ENCODE assay signal across 9 mouse cellular contexts in the genomic region with DNA sequence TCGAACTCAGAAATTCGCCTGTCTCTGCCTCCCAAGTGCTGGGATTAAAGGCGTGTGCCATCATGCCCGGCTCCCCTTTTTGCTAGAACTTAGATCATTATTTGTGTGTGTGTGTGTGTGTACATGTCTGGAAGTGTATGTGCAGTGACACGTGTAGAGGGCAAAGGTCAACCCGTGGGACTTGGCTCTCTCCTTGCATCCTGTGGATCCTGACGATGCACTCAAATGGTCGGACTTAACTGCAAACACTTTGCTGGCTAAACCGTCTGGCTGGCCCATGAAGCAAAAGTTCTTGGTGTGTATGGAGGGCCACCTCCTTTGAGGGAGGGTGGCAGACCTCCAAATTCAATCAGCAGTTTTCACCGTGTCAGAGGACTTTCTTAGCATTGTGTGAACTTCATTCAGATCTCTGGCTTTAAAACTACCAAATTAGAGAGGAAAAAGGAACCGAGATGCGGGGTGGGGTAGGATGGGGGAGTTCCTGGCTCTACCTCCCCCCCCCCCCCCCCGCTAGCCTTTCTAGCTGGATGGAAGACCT. TPM values are rescaled to one million over a fixed set of nuclear protein-coding genes. Genes with fewer than 3 reads are reported as not detected.
A peak's percentile ranks its signal among the peaks of the same experiment; 100 is the strongest.
DNase-seq lines count a peak whose midpoint lies in the region; ATAC-seq and TF ChIP-seq lines count a peak whose summit lies in the region.
"Had no signal": no experiment of that assay in that cellular context is flagged by ENCODE, and none has a peak within 500 bp of the region (broad histone marks: within the 10 kb centered on the region; RNA-seq: fewer than 3 reads in every experiment).

No protein-coding gene starts in this region.

- TF ChIP-seq EP300 in heart, postnatal 0 days (IDR thresholded peaks at IDR 0.05; ENCODE audit: low read depth), result no peak

- no peak overlapping the region for H3K9ac ChIP-seq in liver, adult 2 months (ENCODE audit: low read depth, low read length)
- H3K9ac ChIP-seq in heart, postnatal 0 days (replicated peaks; ENCODE audit: low read depth, low read length), result peak overlapping the region; percentile 11; the same call in 1 of the 2 replicates

- no peaks in the 10 kb centered on the region for H3K27me3 ChIP-seq in liver, adult 2 months (ENCODE audit: control insufficient read depth, insufficient read depth, low read length)
- peaks cover 9% of the 10 kb centered on the region; the same call in 1 of the 2 replicates for H3K27me3 ChIP-seq in heart, postnatal 0 days (ENCODE audit: control insufficient read depth, insufficient read depth, low read length)
- H3K27me3 ChIP-seq in limb, embryonic 10.5 days (ENCODE audit: low read depth, poor library complexity, severe bottlenecking), result 0 out of 2 replicates have a peak, but pooled peaks cover 8% of the 10 kb centered on the region
- no peaks in the 10 kb centered on the region for H3K27me3 ChIP-seq in small intestine, adult 2 months (ENCODE audit: control insufficient read depth, insufficient read depth, low read length)

- H3K9me3 ChIP-seq in heart, postnatal 0 days (replicated peaks; ENCODE audit: control insufficient read depth, low read length), result no peaks in the 10 kb centered on the region
- H3K9me3 ChIP-seq in limb, embryonic 10.5 days (replicated peaks), result no peaks in the 10 kb centered on the region

- ATAC-seq in heart, postnatal 0 days (ENCODE audit: insufficient read depth, low read depth), result no peak

- peak overlapping the region; percentile 67 for H3K4me2 ChIP-seq in heart, postnatal 0 days (ENCODE audit: low read depth, low read length)

- H3K4me1 ChIP-seq in liver, adult 2 months (ENCODE audit: control insufficient read depth, insufficient read depth, low read length), result peaks cover 11% of the 10 kb centered on the region
- peaks cover 9% of the 10 kb centered on the region; the same call in 1 of the 2 replicates for H3K4me1 ChIP-seq in heart, postnatal 0 days (ENCODE audit: control insufficient read depth, insufficient read depth)
- peaks cover 50% of the 10 kb centered on the region for H3K4me1 ChIP-seq in limb, embryonic 10.5 days
- peaks cover 22% of the 10 kb centered on the region; the same call in 1 of the 2 replicates for H3K4me1 ChIP-seq in small intestine, adult 2 months (ENCODE audit: control insufficient read depth, insufficient read depth, insufficient read length, low read length)

- WGBS in liver, adult 2 months, result 32% methylated on average over 13 of the region's 13 CpGs
- WGBS in heart, postnatal 0 days, result 65% methylated on average over 12 of the region's 13 CpGs
- WGBS in limb, embryonic 10.5 days, result 56% methylated on average over 13 of the region's 13 CpGs
- WGBS in small intestine, adult 2 months, result 36% methylated on average over 13 of the region's 13 CpGs

- no peak for TF ChIP-seq POLR2A in liver, adult 2 months (IDR thresholded peaks at IDR 0.05; ENCODE audit: extremely low read depth, insufficient read depth, low read length)
- TF ChIP-seq POLR2A in small intestine, adult 2 months (IDR thresholded peaks at IDR 0.05; ENCODE audit: low read depth, low read length), result no peak

- peaks cover 50% of the 10 kb centered on the region for H3K79me2 ChIP-seq in liver, adult 2 months (ENCODE audit: control insufficient read depth, insufficient read depth, low read length)

- H3K4me3 ChIP-seq in liver, adult 2 months (ENCODE audit: insufficient read depth, low read depth, low read length), result no peak overlapping the region
- peak overlapping the region; percentile 38 for H3K4me3 ChIP-seq in heart, postnatal 0 days (ENCODE audit: low read depth, low read length)
- peak overlapping the region; percentile 68 for H3K4me3 ChIP-seq in limb, embryonic 10.5 days
- H3K4me3 ChIP-seq in small intestine, adult 2 months (ENCODE audit: low read depth, low read length), result peak overlapping the region; percentile 52

- H3K36me3 ChIP-seq in liver, adult 2 months (ENCODE audit: control insufficient read depth, insufficient read depth, low read length), result peaks cover 4% of the 10 kb centered on the region; the same call in 1 of the 2 replicates
- no peaks in the 10 kb centered on the region for H3K36me3 ChIP-seq in heart, postnatal 0 days (replicated peaks; ENCODE audit: control insufficient read depth, insufficient read depth, low read length)
- H3K36me3 ChIP-seq in limb, embryonic 10.5 days, result peaks cover 2% of the 10 kb centered on the region; the same call in 1 of the 2 replicates
- no peaks in the 10 kb centered on the region for H3K36me3 ChIP-seq in small intestine, adult 2 months (ENCODE audit: control insufficient read depth, insufficient read depth, low read length)

- no peak for TF ChIP-seq CTCF in liver, adult 2 months (IDR thresholded peaks at IDR 0.05; ENCODE audit: low read depth, low read length)
- no peak for TF ChIP-seq CTCF in heart, postnatal 0 days (IDR thresholded peaks at IDR 0.05; ENCODE audit: low read depth)
- no peak for TF ChIP-seq CTCF in small intestine, adult 2 months (IDR thresholded peaks at IDR 0.05; ENCODE audit: extremely low read depth, insufficient read length, insufficient replicate concordance, low read depth, low read length)

- no peak overlapping the region for H3K27ac ChIP-seq in liver, adult 2 months (replicated peaks; ENCODE audit: insufficient read depth, low read depth, low read length)
- peak overlapping the region; percentile 50 for H3K27ac ChIP-seq in heart, postnatal 0 days (ENCODE audit: low read depth)
- peak overlapping the region; percentile 81 for H3K27ac ChIP-seq in limb, embryonic 10.5 days
- H3K27ac ChIP-seq in small intestine, adult 2 months (ENCODE audit: insufficient read depth, low read depth, low read length), result no peak overlapping the region

- DNase-seq in liver, adult 2 months (ENCODE audit: extremely low read depth, low read depth, low spot score), result peak; percentile 79
- no peak for DNase-seq in liver
- DNase-seq in heart, postnatal 0 days (ENCODE audit: low spot score), result no peak
- no peak for DNase-seq in limb, embryonic 10.5 days (ENCODE audit: low spot score)
- DNase-seq in layer of hippocampus, adult 18-20 months (ENCODE audit: low spot score in 2 of 2), result no peak
- no peak for DNase-seq in adrenal gland, adult (ENCODE audit: inconsistent age in 2 of 2, low spot score in 1 of 2)
- DNase-seq in spleen, postnatal 36 days (ENCODE audit: low spot score in 2 of 2), result no peak
- DNase-seq: cerebellum, adult 9-11 months had no signal

RNA-seq across cellular contexts. Expression of a gene that starts 50.8 kb away (rescaled TPM):
- 430 and 630 TPM in 2 replicates for total RNA-seq in liver, adult 2 months (2014; rRNA removed)
- 55.2 and 213 TPM in 2 replicates for polyA plus RNA-seq in liver, adult 2 months (2012; rRNA removed)
- total RNA-seq in heart, postnatal 0 days (2014; rRNA removed; ENCODE audit: low replicate concordance), result 140 and 238 TPM in 2 replicates
- 35.4 and 35.7 TPM in 2 replicates for polyA plus RNA-seq in heart, postnatal 0 days (2015; fragmentation: Nextera tagmentation; extraction: Ambion mirVana)
- 41.1 and 41.4 TPM in 2 replicates for polyA plus RNA-seq in limb, embryonic 10.5 days (2016; fragmentation: Nextera tagmentation; extraction: Ambion mirVana)
- 27.9 and 37.7 TPM in 2 replicates for polyA plus RNA-seq in small intestine, adult 2 months (2012; rRNA removed)
- 10 to 100 TPM; 48.8 to 53.8 TPM for total RNA-seq in layer of hippocampus, adult 18-20 months (2021)

Comparison
In these comparisons a context has a peak if more than half of its experiments do, and no peak if none do; other contexts are left out.
1. H3K27ac ChIP-seq: peak in heart, postnatal 0 days (single experiment) and limb, embryonic 10.5 days (single experiment); none in liver, adult 2 months (single experiment) and small intestine, adult 2 months (single experiment).